Mouse (Mus musculus): Measurements from ENCODE around the gene Tek.

Tek gene

DNA sequence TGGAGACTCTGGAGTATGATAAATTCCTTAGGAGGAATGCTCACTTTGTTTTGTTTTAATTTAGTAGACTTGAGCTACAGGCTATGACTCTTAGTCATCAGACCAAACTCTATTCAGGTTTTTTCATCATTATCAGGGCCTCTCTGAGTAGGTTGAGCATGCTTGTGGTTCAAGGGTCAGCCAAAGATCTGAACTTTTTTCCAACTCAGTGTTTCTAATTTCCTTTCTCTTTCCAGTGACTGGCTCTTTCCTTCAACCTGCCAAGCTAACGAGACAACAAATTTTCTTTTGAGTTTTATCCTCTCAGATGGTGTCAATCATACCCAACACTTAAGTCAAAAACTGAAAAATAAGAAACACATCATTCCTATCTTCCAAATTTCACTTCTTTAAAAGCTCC is 71.5 kb downstream of the Tek start:
- CTCF ChIA-PET = no interaction called here

DNA sequence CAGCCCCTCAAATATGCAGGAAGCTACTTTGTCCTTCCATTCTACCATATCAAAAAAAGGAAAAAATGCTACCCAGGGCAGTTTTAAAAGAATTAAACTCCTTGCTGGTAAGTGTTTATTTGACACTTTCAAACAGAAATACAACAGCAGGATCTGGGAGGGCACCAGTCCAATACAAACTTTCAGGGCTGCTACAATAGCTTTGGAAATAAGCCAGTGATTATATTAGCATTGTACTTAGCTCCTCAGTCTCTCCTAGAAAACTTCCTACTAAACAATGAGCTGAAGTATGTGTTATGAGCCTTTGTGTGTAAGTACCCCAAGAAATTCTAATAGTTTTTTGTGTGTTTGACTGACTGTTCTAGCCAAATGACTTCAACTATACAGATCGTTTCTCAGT is 87.8 kb downstream of the Tek start:
- CTCF ChIA-PET = no interaction called here

DNA sequence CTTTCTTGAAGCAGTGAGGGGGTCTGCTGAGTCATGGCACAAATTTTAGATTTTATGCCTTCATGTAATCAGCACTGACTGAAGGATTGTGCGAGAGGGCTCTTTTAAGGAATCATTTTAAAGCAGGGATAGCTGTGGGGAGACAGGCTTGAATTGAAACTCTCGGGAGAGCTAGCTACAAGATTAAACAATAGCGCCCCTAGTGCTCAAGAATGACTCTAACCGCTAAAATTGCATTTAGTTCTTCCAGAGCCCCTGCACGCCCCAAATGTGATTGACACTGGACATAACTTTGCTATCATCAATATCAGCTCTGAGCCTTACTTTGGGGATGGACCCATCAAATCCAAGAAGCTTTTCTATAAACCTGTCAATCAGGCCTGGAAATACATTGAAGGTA is 88.3 kb downstream of the Tek start:
- CTCF ChIA-PET = no interaction called here

DNA sequence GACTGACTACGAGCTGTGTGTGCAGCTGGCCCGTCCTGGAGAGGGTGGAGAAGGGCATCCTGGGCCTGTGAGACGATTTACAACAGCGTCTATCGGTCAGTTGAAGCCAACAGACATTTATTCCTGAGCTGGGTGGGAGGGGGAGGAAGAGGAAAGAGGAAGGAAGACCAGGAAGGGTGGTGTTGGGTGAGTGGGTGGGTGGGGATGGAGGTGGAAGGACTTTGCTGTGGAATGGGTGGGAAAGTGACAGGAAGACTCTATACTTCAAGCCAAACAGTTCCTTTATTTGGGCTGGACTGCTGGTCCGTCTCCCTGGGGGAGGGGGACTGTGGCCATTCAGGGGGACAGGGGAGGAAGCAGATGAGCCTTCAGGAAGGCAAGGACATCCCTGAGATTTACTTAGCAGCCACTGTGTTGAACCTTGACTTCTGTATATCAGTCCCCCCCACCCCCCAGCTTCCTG is 90.9 kb downstream of the Tek start:
- CTCF ChIA-PET = no interaction called here

DNA sequence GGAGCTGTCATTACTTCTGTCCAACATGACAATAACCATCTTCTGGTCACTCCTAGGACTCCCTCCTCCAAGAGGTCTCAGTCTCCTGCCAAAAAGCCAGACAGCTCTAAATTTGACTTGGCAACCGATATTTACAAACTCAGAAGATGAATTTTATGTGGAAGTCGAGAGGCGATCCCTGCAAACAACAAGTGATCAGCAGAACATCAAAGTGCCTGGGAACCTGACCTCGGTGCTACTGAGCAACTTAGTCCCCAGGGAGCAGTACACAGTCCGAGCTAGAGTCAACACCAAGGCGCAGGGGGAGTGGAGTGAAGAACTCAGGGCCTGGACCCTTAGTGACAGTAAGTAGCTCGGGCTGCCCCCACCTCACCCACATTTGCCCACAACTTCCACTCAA is 98.0 kb downstream of the Tek start:
- CTCF ChIA-PET = no interaction called here

DNA sequence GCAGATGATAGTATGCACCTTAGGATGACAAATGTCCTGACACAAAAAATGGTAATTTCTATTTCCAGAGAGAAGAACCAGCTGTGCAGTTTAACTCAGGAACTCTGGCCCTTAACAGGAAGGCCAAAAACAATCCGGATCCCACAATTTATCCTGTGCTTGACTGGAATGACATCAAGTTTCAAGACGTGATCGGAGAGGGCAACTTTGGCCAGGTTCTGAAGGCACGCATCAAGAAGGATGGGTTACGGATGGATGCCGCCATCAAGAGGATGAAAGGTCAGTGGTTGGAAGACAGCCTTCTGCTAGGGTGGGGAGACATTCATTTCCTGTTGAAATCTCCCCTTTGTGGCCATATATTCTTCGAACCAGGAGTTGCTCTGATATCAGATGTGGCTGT is 114.2 kb downstream of the Tek start:
- CTCF ChIA-PET = no interaction called here

DNA sequence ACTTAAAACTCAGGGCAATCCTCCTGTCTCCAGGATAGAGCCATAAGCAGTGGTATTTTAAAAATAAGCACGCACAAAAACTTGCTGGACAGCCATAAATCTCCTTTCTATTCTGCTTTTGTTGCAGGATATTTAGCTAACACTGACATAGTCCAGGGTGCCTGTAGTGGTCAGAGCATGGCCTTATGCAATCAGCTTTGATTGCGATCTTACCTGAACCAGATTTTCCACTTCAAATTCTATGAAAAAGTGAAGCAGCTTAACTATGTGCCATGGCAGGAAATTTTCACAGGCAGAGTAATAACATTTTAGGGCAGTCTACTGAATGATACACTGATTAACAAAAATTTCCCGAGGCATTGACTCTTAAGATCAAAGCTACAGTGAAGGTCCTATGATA is 115.2 kb downstream of the Tek start:
- CTCF ChIA-PET = no interaction called here

DNA sequence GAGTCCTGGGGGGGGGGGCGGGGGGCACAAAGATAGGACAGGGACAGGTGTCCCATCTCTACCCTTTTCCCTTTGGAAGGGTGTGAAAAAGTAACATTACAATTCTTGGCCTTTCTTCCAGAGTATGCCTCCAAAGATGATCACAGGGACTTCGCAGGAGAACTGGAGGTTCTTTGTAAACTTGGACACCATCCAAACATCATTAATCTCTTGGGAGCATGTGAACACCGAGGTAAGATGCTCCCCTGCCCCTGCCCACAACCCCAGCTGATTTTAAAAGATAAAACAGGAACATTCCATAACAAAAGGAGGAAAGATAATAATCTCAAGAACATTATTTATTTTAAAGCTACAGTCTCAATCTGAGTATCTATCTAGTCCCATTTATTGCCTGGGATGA is 116.1 kb downstream of the Tek start:
- CTCF ChIA-PET = interaction anchor here (0.6 kb wide), 1 partner anchor 201 kb away, joined by 6 read pairs; no protein-coding TSS in a partner anchor

DNA sequence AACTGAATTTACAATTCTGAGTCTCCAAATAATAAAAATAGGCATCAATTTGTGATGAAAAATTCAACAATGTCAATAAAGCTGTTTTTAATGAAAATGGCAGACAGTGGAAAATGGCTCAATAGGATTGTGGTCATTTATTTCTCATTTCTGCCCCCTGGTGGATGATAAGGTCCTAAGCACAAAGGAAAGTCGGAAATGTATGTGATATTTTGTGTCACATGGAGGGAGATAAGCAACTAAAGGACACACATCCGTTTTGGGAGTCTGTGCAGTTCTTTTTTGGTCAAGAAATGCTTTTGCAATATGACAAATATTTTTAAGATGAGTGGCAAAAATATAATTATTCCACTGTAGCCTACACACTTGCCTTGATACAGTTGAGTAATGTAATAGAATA is 161.7 kb downstream of the Tek start:
- CTCF ChIA-PET = no interaction called here

DNA sequence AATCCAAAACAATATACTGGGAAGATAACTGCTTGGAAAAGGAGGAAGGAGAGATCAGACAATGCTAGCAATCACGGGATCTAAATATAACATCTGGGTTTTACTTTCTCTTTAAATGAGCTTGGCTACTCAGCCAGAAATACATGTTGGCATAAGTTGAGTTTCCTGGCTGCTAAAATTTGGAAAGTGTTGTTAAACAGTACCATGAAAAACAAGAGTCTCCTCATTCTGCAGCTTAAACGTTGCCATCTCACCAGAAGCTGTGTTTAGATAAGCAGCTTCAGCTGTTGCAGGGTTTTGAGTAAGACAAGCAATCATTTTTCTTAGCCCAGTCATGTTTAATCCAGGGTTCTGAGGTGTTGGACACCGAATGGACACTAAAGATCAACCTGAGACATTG is 162.7 kb downstream of the Tek start:
- CTCF ChIA-PET = no interaction called here
